Mouse (Mus musculus): ENCODE measurements around the gene Scand1. TPM values are rescaled to one million over a fixed set of nuclear protein-coding genes. Genes with fewer than 3 reads are reported as not detected.

Gene Scand1
- total and polyA plus RNA-seq, 3 experiments: 37.4 to 75.6 TPM; not detected in 1

GRCm38 (mm10) chr2:156324116-156324588, 11.6 kb upstream of the Scand1 start:
- H3K27me3 ChIP-seq (ENCODE audit: control insufficient read depth in 1 of 2, insufficient read depth in 2 of 2, low read length in 2 of 2): no peaks in the 10 kb centered on the region
- H3K9ac ChIP-seq (ENCODE audit: control insufficient read depth, low read depth, low read length, poor library complexity, severe bottlenecking): peak overlapping the region; percentile 59
- no peaks in the 10 kb centered on the region for H3K9me3 ChIP-seq (replicated peaks; ENCODE audit: insufficient read depth, low read length)
- H3K79me2 ChIP-seq (ENCODE audit: control insufficient read depth, insufficient read depth, low read length, poor library complexity): no peaks in the 10 kb centered on the region
- peaks cover 2 to 20% of the 10 kb centered on the region in 2 experiments for H3K4me1 ChIP-seq (ENCODE audit: control insufficient read depth in 1 of 2, insufficient read depth in 2 of 2, low read length in 2 of 2)
- DNase-seq (ENCODE audit: low read depth, low spot score): peak; percentile 95
- H3K36me3 ChIP-seq (ENCODE audit: control insufficient read depth in 1 of 2, insufficient read depth in 2 of 2, low read length in 2 of 2): peaks cover 0 to 15% of the 10 kb centered on the region in 2 experiments; a peak in 2 of 4 replicates
- H3K27ac ChIP-seq (ENCODE audit: control insufficient read depth, low read depth, low read length): peak overlapping the region; percentile 98
- H3K4me3 ChIP-seq (ENCODE audit: control insufficient read depth in 1 of 2, insufficient read depth in 1 of 2, low read depth in 2 of 2, low read length in 2 of 2): peak overlapping the region; percentile 36 to 42
- TF ChIP-seq ZNF384 (IDR thresholded peaks at IDR 0.05; ENCODE audit: low read depth, low read length): 0 out of 2 replicates have a peak, but pooled peaks have one; percentile 10
- peak; percentile 78 for TF ChIP-seq CHD2 (IDR thresholded peaks at IDR 0.05; ENCODE audit: low read length)
- TF ChIP-seq TCF12 (IDR thresholded peaks at IDR 0.05; ENCODE audit: low read depth, low read length): peak; percentile 76
- no peak for TF ChIP-seq ZKSCAN1 (IDR thresholded peaks at IDR 0.05; ENCODE audit: low read depth, low read length)
- TF ChIP-seq GATA1 (IDR thresholded peaks at IDR 0.05; ENCODE audit: low read depth, low read length): peak; percentile 90
- TF ChIP-seq KAT2A (conservative IDR thresholded peaks at IDR 0.05; ENCODE audit: low read depth, low read length): no peak
- peak; percentile 87 for TF ChIP-seq SIN3A (IDR thresholded peaks at IDR 0.05; ENCODE audit: low read length)
- no peak for TF ChIP-seq SMC3 (IDR thresholded peaks at IDR 0.05; ENCODE audit: low read depth, low read length)
- TF ChIP-seq MYC (IDR thresholded peaks at IDR 0.05; ENCODE audit: low read depth, low read length): peak; percentile 51; the same call in 1 of the 2 replicates
- TF ChIP-seq CHD1 (IDR thresholded peaks at IDR 0.05; ENCODE audit: low read depth, low read length): no peak
- TF ChIP-seq MAZ (IDR thresholded peaks at IDR 0.05; ENCODE audit: low read depth, low read length): no peak
- TF ChIP-seq NELFE (IDR thresholded peaks at IDR 0.05; ENCODE audit: low read depth, low read length): no peak
- peak; percentile 54; the same call in 1 of the 2 replicates for TF ChIP-seq BHLHE40 (IDR thresholded peaks at IDR 0.05; ENCODE audit: borderline replicate concordance, low read depth, low read length)
- TF ChIP-seq JUND (IDR thresholded peaks at IDR 0.05; ENCODE audit: low read depth, low read length): no peak
- TF ChIP-seq MAX (IDR thresholded peaks at IDR 0.05; ENCODE audit: low read length): no peak
- no peak for TF ChIP-seq ELF1 (IDR thresholded peaks at IDR 0.05; ENCODE audit: low read depth, low read length)
- TF ChIP-seq MYB (IDR thresholded peaks at IDR 0.05; ENCODE audit: low read depth, low read length): peak; percentile 69
- TF ChIP-seq ZMIZ1 (IDR thresholded peaks at IDR 0.05; ENCODE audit: low read depth, low read length): no peak
- no peak for TF ChIP-seq CTCF (IDR thresholded peaks at IDR 0.05 in 2 of 3, conservative IDR thresholded peaks at IDR 0.05 in 1 of 3; ENCODE audit: control insufficient read depth in 1 of 3, insufficient read depth in 1 of 3, low read depth in 2 of 3, low read length in 3 of 3, poor library complexity in 1 of 3, severe bottlenecking in 1 of 3)
- peak; percentile 56; the same call in 1 of the 2 replicates for TF ChIP-seq MEF2A (IDR thresholded peaks at IDR 0.05; ENCODE audit: extremely low read depth, insufficient replicate concordance, low read depth, low read length, poor library complexity, severe bottlenecking)
- TF ChIP-seq MXI1 (IDR thresholded peaks at IDR 0.05; ENCODE audit: low read depth, low read length): no peak; the same call in 1 of the 2 replicates
- no peak for TF ChIP-seq RAD21 (IDR thresholded peaks at IDR 0.05; ENCODE audit: low read depth, low read length)
- 0 out of 2 replicates have a peak, but pooled peaks have one; percentile 16 for TF ChIP-seq UBTF (IDR thresholded peaks at IDR 0.05; ENCODE audit: borderline replicate concordance, insufficient read depth, low read depth, low read length)
- no peak for TF ChIP-seq TBP (IDR thresholded peaks at IDR 0.05; ENCODE audit: low read depth, low read length)
- no peak for TF ChIP-seq E2F4 (IDR thresholded peaks at IDR 0.05; ENCODE audit: borderline replicate concordance, low read depth, low read length)
- no peak for TF ChIP-seq POLR2AphosphoS5 (IDR thresholded peaks at IDR 0.05; ENCODE audit: borderline replicate concordance, low read depth, low read length)
- peak; percentile 97 for TF ChIP-seq ETS1 (IDR thresholded peaks at IDR 0.05; ENCODE audit: low read depth, low read length)
- TF ChIP-seq POLR2A (IDR thresholded peaks at IDR 0.05; ENCODE audit: control insufficient read depth in 1 of 2, insufficient read depth in 1 of 2, low read depth in 1 of 2, low read length in 2 of 2, poor library complexity in 1 of 2): no peak
- TF ChIP-seq EP300 (IDR thresholded peaks at IDR 0.05; ENCODE audit: low read depth in 1 of 2, low read length in 2 of 2): peak; percentile 85 to 97
- peak; percentile 97 for TF ChIP-seq RCOR1 (IDR thresholded peaks at IDR 0.05; ENCODE audit: low read depth, low read length)
- TF ChIP-seq POLR2AphosphoS2 (IDR thresholded peaks at IDR 0.05; ENCODE audit: low read length): no peak
- no peak for TF ChIP-seq MAFK (IDR thresholded peaks at IDR 0.05; ENCODE audit: borderline replicate concordance, low read depth, low read length)
- TF ChIP-seq TAL1 (IDR thresholded peaks at IDR 0.05; ENCODE audit: low read length): peak; percentile 77
- peak; percentile 20; the same call in 1 of the 2 replicates for TF ChIP-seq HCFC1 (IDR thresholded peaks at IDR 0.05; ENCODE audit: low read depth, low read length)
- no peak for TF ChIP-seq USF1 (IDR thresholded peaks at IDR 0.05; ENCODE audit: low read depth, low read length)
- no peak for TF ChIP-seq ZC3H11A (IDR thresholded peaks at IDR 0.05; ENCODE audit: low read depth, low read length)
- no peak for TF ChIP-seq NRF1 (IDR thresholded peaks at IDR 0.05; ENCODE audit: insufficient read depth, low read depth, low read length, poor library complexity, severe bottlenecking)
- no peak for TF ChIP-seq GABPA (IDR thresholded peaks at IDR 0.05; ENCODE audit: low read depth, low read length)
